Mouse (Mus musculus): ENCODE measurements around the gene Usp47. TPM values are rescaled to one million over a fixed set of nuclear protein-coding genes. Genes with fewer than 3 reads are reported as not detected.

Gene Usp47
- polyA plus RNA-seq, 1 experiment from 2014 or later = 91.3 TPM

GRCm38 (mm10) chr7:112143090-112143500, 119.8 kb downstream of the Usp47 start:
- Histone ChIP-seq H3K9me3 (no peaks in the 10 kb centered on the region), H3K4me2 (replicated peaks) (no peak overlapping the region), H3K27me3 (no peaks in the 10 kb centered on the region), H3K36me3 (no peaks in the 10 kb centered on the region), H3K27ac (replicated peaks) (peak overlapping the region; percentile 47), H3K9ac (replicated peaks) (no peak overlapping the region), H3K4me3 (no peak overlapping the region), H3K4me1 (peaks cover 18% of the 10 kb centered on the region; the same call in 1 of the 2 replicates)
- ATAC-seq (replicated peaks) = 0 out of 2 replicates have a peak, but pooled peaks have one; percentile 48
- 22% methylated on average over 7 of the region's 7 CpGs for WGBS

- Histone ChIP-seq H3K4me1 (peaks cover 18% of the 10 kb centered on the region; the same call in 1 of the 2 replicates), H3K27ac (replicated peaks) (peak overlapping the region; percentile 47; the same call in 1 of the 2 replicates), H3K4me2 (replicated peaks) (no peak overlapping the region), H3K9me3 (no peaks in the 10 kb centered on the region), H3K27me3 (no peaks in the 10 kb centered on the region), H3K36me3 (no peaks in the 10 kb centered on the region), H3K4me3 (no peak overlapping the region), H3K9ac (replicated peaks) (no peak overlapping the region)
- 50% methylated on average over 4 of the region's 4 CpGs for WGBS
- ATAC-seq (replicated peaks) = 0 out of 2 replicates have a peak, but pooled peaks have one; percentile 41
Observed at GRCm38 (mm10) chr7:112143978-112144377, 120.7 kb downstream of the Usp47 start.

- Histone ChIP-seq H3K36me3 (no peaks in the 10 kb centered on the region), H3K9ac (replicated peaks) (no peak overlapping the region), H3K4me2 (replicated peaks) (no peak overlapping the region), H3K27me3 (no peaks in the 10 kb centered on the region), H3K27ac (replicated peaks) (no peak overlapping the region), H3K9me3 (no peaks in the 10 kb centered on the region), H3K4me1 (peaks cover 18% of the 10 kb centered on the region; the same call in 1 of the 2 replicates), H3K4me3 (no peak overlapping the region)
- ATAC-seq (replicated peaks) = no peak
- 37% methylated on average over 11 of the region's 11 CpGs for WGBS
Observed at GRCm38 (mm10) chr7:112144646-112145179, 121.4 kb downstream of the Usp47 start.

GRCm38 (mm10) chr7:112147979-112148378, 124.7 kb downstream of the Usp47 start:
- no peaks in the 10 kb centered on the region for H3K27me3 ChIP-seq
- no peak overlapping the region for H3K4me3 ChIP-seq
- H3K9ac ChIP-seq (replicated peaks) = no peak overlapping the region
- 71% methylated on average over 2 of the region's 2 CpGs for WGBS
- no peak overlapping the region for H3K4me2 ChIP-seq (replicated peaks)
- ATAC-seq (replicated peaks) = no peak
- no peak overlapping the region for H3K27ac ChIP-seq (replicated peaks)
- H3K9me3 ChIP-seq = no peaks in the 10 kb centered on the region
- no peaks in the 10 kb centered on the region for H3K36me3 ChIP-seq
- peaks cover 12% of the 10 kb centered on the region; the same call in 1 of the 2 replicates for H3K4me1 ChIP-seq

GRCm38 (mm10) chr7:112149113-112149512, 125.8 kb downstream of the Usp47 start:
- H3K4me3 ChIP-seq = no peak overlapping the region
- no peaks in the 10 kb centered on the region for H3K9me3 ChIP-seq
- ATAC-seq (replicated peaks) = no peak
- no peaks in the 10 kb centered on the region for H3K36me3 ChIP-seq
- no peak overlapping the region for H3K4me2 ChIP-seq (replicated peaks)
- H3K27ac ChIP-seq (replicated peaks) = no peak overlapping the region
- peaks cover 6% of the 10 kb centered on the region for H3K4me1 ChIP-seq
- 92% methylated on average over 10 of the region's 10 CpGs for WGBS
- no peaks in the 10 kb centered on the region for H3K27me3 ChIP-seq
- no peak overlapping the region for H3K9ac ChIP-seq (replicated peaks)

- H3K27me3 ChIP-seq = peaks cover 8% of the 10 kb centered on the region; the same call in 1 of the 2 replicates
- no peak for ATAC-seq (replicated peaks)
- H3K4me1 ChIP-seq = peaks cover 18% of the 10 kb centered on the region
- no peak overlapping the region for H3K9ac ChIP-seq (replicated peaks)
- 78% methylated on average over 4 of the region's 4 CpGs for WGBS
- no peak overlapping the region for H3K4me2 ChIP-seq (replicated peaks)
- no peaks in the 10 kb centered on the region for H3K36me3 ChIP-seq
- no peak overlapping the region for H3K4me3 ChIP-seq
- no peak overlapping the region for H3K27ac ChIP-seq (replicated peaks)
- H3K9me3 ChIP-seq = no peaks in the 10 kb centered on the region
Observed at GRCm38 (mm10) chr7:112154445-112154844, 131.1 kb downstream of the Usp47 start.

GRCm38 (mm10) chr7:112155194-112155593, 131.9 kb downstream of the Usp47 start:
- 37% methylated on average over 1 of the region's 1 CpGs for WGBS
- no peaks in the 10 kb centered on the region for H3K9me3 ChIP-seq
- peaks cover 18% of the 10 kb centered on the region for H3K4me1 ChIP-seq
- no peak overlapping the region for H3K4me3 ChIP-seq
- H3K27me3 ChIP-seq = peaks cover 8% of the 10 kb centered on the region; the same call in 1 of the 2 replicates
- no peaks in the 10 kb centered on the region for H3K36me3 ChIP-seq
- no peak overlapping the region for H3K27ac ChIP-seq (replicated peaks)
- no peak overlapping the region for H3K9ac ChIP-seq (replicated peaks)
- no peak overlapping the region for H3K4me2 ChIP-seq (replicated peaks)
- no peak for ATAC-seq (replicated peaks)

GRCm38 (mm10) chr7:112157584-112158315, 134.4 kb downstream of the Usp47 start:
- Histone ChIP-seq H3K4me2 (replicated peaks) (peak overlapping the region; percentile 54), H3K36me3 (no peaks in the 10 kb centered on the region), H3K9me3 (no peaks in the 10 kb centered on the region), H3K27me3 (peaks cover 8% of the 10 kb centered on the region; the same call in 1 of the 2 replicates), H3K4me3 (peak overlapping the region; percentile 44), H3K4me1 (peaks cover 18% of the 10 kb centered on the region), H3K9ac (replicated peaks) (peak overlapping the region; percentile 43), H3K27ac (replicated peaks) (no peak overlapping the region)
- WGBS = 11% methylated on average over 23 of the region's 23 CpGs
- ATAC-seq (replicated peaks) = peak; percentile 48

- Histone ChIP-seq H3K9me3 (no peaks in the 10 kb centered on the region), H3K27ac (replicated peaks) (no peak overlapping the region), H3K27me3 (peaks cover 8% of the 10 kb centered on the region; the same call in 1 of the 2 replicates), H3K9ac (replicated peaks) (peak overlapping the region; percentile 43), H3K36me3 (no peaks in the 10 kb centered on the region), H3K4me3 (peak overlapping the region; percentile 44), H3K4me1 (peaks cover 18% of the 10 kb centered on the region), H3K4me2 (replicated peaks) (peak overlapping the region; percentile 54)
- 1% methylated on average over 23 of the region's 23 CpGs for WGBS
- peak; percentile 56 for ATAC-seq (replicated peaks)
Observed at GRCm38 (mm10) chr7:112158316-112158741, 135.0 kb downstream of the Usp47 start.

GRCm38 (mm10) chr7:112158942-112159341, 135.6 kb downstream of the Usp47 start, which contains the start of gene Dkk3:
Gene Dkk3 (minus strand): TSS chr7:112159057.
- no peaks in the 10 kb centered on the region for H3K9me3 ChIP-seq
- H3K27me3 ChIP-seq = peaks cover 8% of the 10 kb centered on the region; the same call in 1 of the 2 replicates
- H3K4me1 ChIP-seq = peaks cover 16% of the 10 kb centered on the region
- peak within 1 kb of the TSS; percentile 43 for H3K9ac ChIP-seq (replicated peaks)
- H3K4me2 ChIP-seq (replicated peaks) = peak within 1 kb of the TSS; percentile 54
- no peak within 1 kb of the TSS for H3K27ac ChIP-seq (replicated peaks)
- ATAC-seq (replicated peaks) = peak; percentile 51; the same call in 1 of the 2 replicates
- H3K36me3 ChIP-seq = no peaks in the 10 kb centered on the region
- peak within 1 kb of the TSS; percentile 44 for H3K4me3 ChIP-seq
- WGBS = 3% methylated on average over 20 of the region's 21 CpGs

- WGBS = 27% methylated on average over 5 of the region's 6 CpGs
- H3K4me1 ChIP-seq = peaks cover 8% of the 10 kb centered on the region
Observed at GRCm38 (mm10) chr7:112159835-112160234, 136.5 kb downstream of the Usp47 start.

More at GRCm38 (mm10) chr7:112159835-112160234, 136.5 kb downstream of the Usp47 start:
- H3K27ac ChIP-seq (replicated peaks) = no peak overlapping the region
- H3K4me2 ChIP-seq (replicated peaks) = no peak overlapping the region
- ATAC-seq (replicated peaks) = no peak
- H3K36me3 ChIP-seq = no peaks in the 10 kb centered on the region
- H3K9me3 ChIP-seq = no peaks in the 10 kb centered on the region
- H3K9ac ChIP-seq (replicated peaks) = no peak overlapping the region
- H3K27me3 ChIP-seq = peaks cover 8% of the 10 kb centered on the region; the same call in 1 of the 2 replicates
- no peak overlapping the region for H3K4me3 ChIP-seq
